Mouse (Mus musculus): ENCODE measurements around the gene Vps26c.
"Not testable (repeated sequence)": the region's sequence is repeated elsewhere in the genome, so short reads cannot be mapped to it uniquely, and the experiment has no call there.

Vps26c gene

GRCm38 (mm10) chr16:94545781-94546562 is 19.3 kb upstream of the Vps26c start:
- DNase-seq (ENCODE audit: low spot score in 2 of 2): no peak

- no peak for DNase-seq (ENCODE audit: low spot score in 2 of 2)
These were observed 18.0 kb upstream of the Vps26c start for GRCm38 (mm10) chr16:94544540-94545105.

DNA sequence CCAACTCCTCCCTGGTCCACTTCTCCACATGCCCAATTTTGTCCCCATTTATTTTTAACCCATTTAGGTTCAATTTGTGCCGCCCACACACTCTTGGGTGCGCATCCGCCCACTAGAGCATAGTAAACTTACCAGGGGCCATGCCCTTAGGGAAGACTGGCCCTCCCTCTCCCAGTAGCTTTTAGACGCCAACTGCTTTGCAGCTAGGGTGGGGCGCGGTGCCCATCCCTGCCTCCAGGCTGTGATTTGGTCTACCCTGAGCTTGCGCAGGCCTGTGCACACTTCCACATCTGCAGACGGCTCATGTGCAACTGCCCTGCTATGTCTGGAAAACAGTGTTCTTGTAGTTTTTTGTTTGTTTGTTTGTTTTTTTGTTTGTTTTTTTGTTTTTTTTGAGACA is 16.3 kb upstream of the Vps26c start:
- DNase-seq (ENCODE audit: low spot score in 2 of 2): no peak

DNA sequence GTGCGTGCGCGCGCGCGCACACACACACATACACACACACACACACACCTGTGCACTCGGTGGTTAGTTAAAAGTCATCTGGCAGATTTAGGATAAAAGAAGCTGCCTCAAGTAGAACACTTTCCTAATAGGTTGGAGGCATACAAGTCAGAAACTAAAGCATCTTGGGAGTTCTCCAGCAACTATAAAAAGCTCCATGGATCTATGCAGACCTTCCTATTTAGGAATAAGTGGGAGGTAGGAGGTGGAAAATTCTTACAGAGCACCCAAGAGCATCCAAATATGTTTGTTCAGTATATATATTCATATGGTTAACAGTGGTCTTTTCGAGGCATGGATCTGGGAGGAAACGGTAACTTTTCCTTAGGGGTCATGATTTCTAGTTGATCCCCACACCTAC is 13.5 kb upstream of the Vps26c start:
- DNase-seq (ENCODE audit: low spot score in 2 of 2): no peak

DNA sequence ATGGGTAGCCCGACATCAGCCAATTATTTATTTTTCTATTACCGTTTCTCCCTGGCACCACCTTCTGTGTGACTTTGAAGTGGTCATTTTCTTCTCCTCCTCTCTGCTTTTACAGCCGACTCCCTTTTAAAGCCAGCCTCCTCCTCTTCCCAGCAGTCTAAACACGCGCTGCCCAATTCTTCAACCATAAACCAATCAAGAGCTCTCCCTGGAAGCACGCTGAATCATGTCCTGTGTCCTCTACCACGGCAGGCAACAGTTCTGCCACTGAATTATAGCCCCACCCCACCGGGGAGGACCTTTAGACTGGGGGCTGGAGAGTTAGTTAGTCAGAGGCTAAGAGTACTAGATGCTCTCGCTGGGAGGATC is 10.5 kb upstream of the Vps26c start:
- DNase-seq (ENCODE audit: low spot score in 2 of 2): no peak

- no peak for DNase-seq (ENCODE audit: low spot score in 2 of 2)
These were observed 10.0 kb upstream of the Vps26c start for GRCm38 (mm10) chr16:94536417-94537158.

DNA sequence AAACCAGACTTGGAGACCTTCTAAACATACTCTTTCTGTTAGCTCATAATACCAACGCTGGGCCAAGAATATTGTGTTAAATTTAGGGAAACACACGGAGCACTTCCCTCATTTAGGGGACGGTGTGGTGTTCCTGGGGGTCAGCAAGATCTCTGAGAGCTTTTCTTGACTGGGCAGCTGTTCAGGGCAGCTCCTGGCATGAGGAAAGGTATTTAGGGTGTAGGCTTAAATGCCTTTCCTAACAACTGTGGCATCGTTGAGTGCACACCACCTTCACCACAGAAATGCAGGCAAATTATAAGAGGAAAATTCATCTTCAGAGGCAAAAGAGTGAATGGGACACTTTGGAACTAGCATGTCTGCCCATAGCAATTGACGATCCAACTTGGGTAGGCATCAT is 9.1 kb upstream of the Vps26c start:
- no peak for DNase-seq (ENCODE audit: low spot score in 2 of 2)

GRCm38 (mm10) chr16:94533679-94534078 is 7.0 kb upstream of the Vps26c start:
- peak in 1 of 2 experiments; percentile 27 for DNase-seq (ENCODE audit: low spot score in 2 of 2)

GRCm38 (mm10) chr16:94531268-94531667 is 4.6 kb upstream of the Vps26c start:
- no peak for DNase-seq (ENCODE audit: low spot score in 2 of 2)

DNA sequence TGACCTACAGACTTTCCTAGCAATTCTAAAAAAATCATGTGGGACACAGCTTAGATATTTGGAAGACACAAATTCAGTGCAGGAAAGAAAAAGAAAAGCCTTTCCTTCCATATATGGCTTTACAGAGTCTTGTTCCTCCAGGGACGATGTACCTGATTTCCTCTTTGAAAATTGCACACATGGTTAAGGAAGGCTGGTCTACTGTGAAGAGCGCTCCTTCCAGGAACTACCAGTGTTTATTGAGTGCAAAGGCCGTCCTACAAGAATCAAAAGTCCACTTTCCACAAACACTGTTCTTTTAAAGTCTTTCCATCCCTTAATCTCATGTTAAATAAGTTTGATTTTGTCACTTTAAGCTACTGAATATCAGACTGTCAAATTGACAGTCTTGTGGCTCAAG is 916 bp upstream of the Vps26c start:
- DNase-seq (ENCODE audit: low spot score in 2 of 2): no peak

DNA sequence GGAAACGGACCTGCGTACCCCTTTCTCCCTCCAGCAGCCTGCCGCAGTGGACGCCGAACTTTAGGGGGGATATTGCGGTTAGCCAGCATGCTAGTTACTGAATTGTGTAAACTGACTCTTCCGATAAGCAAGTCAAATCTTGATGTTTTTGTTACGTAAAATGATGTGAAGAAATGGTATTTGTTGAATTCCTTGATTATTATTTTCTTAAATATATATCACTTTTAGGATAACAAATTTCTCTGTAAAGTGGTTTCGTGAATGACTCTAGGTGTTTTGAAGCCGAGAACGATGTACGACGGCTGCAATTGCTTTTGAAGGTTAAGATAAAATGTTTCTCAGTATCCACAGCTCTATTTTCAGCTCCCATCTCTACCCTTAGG is 513 bp upstream of the Vps26c start:
- DNase-seq (ENCODE audit: low spot score in 2 of 2): no peak

GRCm38 (mm10) chr16:94525955-94526343 is 681 bp downstream of the Vps26c start:
- no peak for DNase-seq (ENCODE audit: low spot score in 2 of 2)

- DNase-seq (ENCODE audit: low spot score in 2 of 2): no peak
These were observed 1.9 kb downstream of the Vps26c start for GRCm38 (mm10) chr16:94524691-94525090.

DNA sequence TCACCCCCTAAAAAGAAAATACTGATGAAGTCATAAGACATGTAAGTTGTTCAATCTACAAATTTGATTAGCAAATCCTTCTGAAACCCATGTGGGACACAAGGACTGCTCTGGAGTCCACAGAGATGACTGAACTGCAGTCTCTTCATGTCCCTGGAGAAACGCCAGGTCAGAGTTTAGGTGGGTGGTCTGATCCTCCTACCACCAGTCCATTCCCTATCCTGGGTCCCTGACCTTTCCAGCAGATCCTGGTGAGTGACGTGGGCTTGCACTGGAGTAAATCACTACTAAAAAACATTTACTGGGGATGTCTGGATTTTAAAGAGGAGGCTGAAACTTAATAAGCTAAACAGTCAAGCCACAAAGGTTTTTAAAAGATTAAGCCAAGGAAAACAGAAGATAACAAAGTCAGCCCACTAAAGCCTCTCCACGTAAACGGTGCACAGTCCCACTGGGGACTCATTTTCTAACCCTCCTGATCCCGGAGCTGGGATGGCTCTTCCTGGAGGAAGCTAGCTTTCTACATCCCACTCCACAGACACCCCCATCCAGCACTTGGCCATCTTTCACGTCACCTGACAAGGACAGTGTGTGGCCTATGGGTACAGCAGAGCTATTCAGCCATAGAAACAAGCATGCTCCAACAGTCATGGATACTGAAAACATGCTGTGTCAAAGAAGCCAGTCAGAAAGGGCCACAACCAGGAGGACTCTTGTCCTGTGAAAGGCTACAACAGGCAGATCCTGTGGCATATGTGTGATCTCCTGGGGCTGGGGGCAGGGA is 2.8 kb downstream of the Vps26c start:
- no peak for DNase-seq (ENCODE audit: low spot score in 2 of 2)

- peak; percentile 41 to 45 for DNase-seq (ENCODE audit: low spot score in 2 of 2)
These were observed 7.6 kb downstream of the Vps26c start for GRCm38 (mm10) chr16:94519028-94519427.

DNA sequence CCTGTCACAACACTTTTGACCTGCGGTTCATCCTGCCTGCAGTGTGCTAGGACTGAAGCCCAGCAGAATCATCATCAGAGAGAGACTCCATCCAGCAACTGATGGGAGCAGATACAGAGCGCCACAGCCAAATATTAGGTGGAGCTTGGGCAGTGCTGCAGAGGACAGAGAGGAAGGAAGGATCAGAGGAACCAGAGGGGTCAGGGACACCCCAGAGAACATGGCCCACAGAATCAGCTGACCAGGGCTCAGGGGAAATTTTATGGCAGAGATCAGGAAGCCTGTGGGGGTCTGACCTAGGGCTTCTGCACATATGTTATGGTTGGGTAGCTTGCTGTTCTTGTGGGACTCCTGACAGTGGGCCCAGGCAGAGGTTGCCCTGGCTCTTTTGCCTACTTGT is 9.0 kb downstream of the Vps26c start:
- no peak for DNase-seq (ENCODE audit: low spot score in 2 of 2)

DNA sequence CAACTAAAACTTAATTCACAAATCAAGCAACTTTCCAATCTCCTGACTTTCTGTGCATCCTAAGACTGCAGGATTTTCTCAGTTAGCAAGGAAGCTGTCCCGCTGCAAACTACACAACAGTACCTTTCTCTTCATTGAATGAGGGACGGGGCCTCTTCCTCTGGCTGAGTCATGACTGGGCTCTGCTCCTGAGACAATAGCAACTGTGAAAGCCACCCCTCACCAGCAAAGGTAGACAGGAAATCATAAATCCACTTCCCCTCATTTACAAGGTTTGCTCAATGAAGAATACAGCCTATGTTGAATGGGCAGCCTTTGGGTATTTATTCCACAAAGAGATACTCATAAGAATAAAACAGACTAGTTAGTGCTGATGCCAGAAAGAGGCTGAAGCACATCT is 16.6 kb downstream of the Vps26c start:
- no peak for DNase-seq (ENCODE audit: low spot score in 2 of 2)

DNA sequence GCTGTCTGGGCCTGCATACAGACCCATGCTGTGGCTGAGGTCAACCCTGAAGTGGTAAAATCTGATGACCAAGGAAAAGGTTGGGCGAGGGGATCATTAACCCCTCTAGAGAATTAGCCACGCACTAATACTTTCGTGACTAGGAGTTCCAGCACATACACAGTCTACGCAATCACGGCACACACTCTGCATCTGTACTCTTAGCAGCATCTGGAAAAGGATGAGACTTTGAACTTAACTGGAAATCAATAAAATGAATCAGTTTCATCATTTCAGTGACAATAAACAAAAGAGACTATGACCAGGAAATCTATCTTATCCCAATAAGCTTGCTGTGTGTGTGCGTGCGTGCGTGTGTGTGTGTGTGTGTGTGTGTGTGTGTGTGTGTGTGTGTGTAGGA is 17.9 kb downstream of the Vps26c start:
- no peak for DNase-seq (ENCODE audit: low spot score in 2 of 2)

DNA sequence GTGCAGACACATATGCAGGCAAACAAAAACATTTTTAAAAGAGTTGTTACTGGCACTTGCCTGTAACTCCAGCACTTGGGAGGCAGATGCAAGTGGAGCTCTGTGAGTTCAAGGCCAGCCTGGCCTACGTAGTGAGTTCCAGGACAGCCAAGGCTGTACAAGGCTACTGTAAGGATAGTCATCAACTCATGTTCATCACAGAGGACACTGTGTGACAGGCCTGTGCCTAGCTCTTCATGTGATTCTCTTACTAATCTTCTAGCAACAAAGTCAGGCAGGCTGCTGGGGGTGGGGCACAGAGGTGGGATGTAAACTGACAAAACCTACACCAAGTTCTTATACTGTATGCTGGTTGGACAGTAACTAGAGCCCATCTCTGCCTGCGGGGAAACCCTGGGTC is 19.6 kb downstream of the Vps26c start:
- DNase-seq (ENCODE audit: low spot score in 2 of 2): no peak

DNA sequence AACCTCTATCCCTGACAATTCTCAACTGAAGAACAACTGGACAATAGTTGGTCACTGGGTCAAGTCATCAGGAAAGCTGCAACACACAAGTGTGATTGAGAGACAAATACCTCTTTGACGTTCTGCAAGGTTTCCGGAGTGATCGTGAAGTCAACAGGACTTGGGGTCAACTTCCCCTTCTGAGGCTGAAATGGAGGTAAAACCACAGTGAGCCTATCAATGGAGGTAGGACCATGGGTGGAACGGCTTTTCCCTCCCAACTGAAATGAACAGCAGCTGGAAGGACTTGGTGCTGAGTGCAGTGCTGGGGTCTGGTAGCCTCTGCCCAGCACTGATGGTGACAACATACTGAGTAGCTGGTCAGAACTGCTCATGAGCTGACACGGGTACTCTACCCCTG is 22.4 kb downstream of the Vps26c start:
- DNase-seq (ENCODE audit: low spot score in 2 of 2): no peak

DNA sequence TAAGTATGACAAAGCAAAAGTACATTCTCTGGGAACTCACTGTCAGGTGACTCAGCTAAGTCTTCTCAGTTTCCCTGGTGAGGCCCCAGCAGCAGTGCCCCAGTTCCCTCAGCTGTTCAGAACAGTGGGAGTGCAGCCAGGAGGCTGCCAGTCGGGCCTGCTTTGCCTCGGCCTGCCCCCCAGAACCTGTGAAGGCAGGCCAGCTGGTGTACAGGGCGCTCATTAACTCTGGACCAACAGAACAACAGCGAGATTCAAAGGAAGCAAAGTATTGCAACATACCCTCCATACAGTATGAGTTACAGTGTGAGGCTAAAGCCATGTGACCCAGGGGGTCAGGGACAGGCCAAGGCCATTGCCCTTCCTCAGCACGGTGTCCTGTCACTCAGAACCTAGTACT is 28.7 kb downstream of the Vps26c start:
- peak in 1 of 2 experiments; percentile 11 for DNase-seq (ENCODE audit: low spot score in 2 of 2)

DNA sequence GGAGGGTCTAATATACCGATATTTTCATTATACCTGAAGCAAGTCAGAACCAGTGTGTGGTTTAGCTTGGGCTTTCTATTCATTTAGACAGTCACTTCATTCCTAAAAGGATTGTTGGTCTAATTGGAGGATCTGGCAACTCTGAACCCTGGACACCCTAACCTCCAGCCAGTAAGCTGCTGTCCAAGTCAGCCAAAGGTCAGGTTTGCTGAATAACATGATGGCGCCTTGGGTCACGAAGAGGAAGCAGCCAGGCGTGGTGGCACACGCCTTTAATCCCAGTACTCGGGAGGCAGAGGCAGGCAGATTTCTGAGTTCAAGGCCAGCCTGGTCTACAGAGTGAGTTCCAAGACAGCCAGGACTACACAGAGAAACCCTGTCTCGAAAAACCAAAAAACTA is 29.5 kb downstream of the Vps26c start:
- DNase-seq (ENCODE audit: low spot score in 2 of 2): not testable (repeated sequence)
